Mouse (Mus musculus): ENCODE measurements around the gene Ptpn6. TPM values are rescaled to one million over a fixed set of nuclear protein-coding genes. Genes with fewer than 3 reads are reported as not detected.

Ptpn6 gene
- polyA plus RNA-seq, 1 experiment from 2014 or later = 20.1 TPM

DNA sequence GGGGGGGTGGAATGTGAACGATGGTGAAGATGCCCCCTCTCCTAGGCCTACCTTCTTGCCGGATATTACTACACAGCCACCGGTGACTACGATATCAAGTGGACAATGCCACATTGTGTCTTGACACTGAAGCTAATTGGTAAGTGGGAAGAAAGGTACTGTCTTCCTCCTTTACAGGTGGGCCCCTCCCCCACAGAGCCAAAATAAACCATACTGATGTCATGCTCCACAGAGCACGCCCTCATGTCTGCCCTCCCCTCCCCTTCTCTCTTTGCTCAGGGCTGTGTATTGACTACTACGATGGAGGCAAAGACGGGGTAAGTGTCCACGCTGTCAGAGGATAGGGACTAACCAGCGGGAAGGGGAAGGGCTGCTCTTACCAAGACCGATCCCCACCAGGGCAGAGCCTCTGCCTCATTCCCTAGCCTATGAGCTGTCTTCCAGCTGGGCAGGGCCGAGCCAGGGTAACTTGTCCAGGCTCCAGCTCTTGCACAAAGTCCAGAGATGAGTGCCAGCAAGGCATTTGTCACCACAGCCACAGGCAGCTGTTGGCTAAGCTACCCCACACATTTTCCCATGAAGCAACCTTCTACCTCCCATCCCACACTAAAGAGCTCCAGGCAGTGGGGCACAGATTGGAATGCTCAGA is 38.4 kb downstream of the Ptpn6 start:
- no peak overlapping the region for H3K4me2 ChIP-seq (ENCODE audit: low read depth, low read length)
- WGBS = 75% methylated on average over 11 of the region's 11 CpGs
- H3K9me3 ChIP-seq (replicated peaks; ENCODE audit: control insufficient read depth, low read length) = no peaks in the 10 kb centered on the region
- no peak overlapping the region for H3K4me3 ChIP-seq (replicated peaks; ENCODE audit: low read length)
- no peaks in the 10 kb centered on the region for H3K27me3 ChIP-seq (ENCODE audit: control insufficient read depth, insufficient read depth, low read length)
- ATAC-seq (ENCODE audit: insufficient read depth, low FRiP score) = peak; percentile 44; the same call in 1 of the 2 replicates
- peaks cover 14% of the 10 kb centered on the region for H3K36me3 ChIP-seq (ENCODE audit: control insufficient read depth, insufficient read depth, low read length)
- no peaks in the 10 kb centered on the region for H3K4me1 ChIP-seq (ENCODE audit: control insufficient read depth, insufficient read depth, low read length)
- H3K9ac ChIP-seq (ENCODE audit: low read length) = no peak overlapping the region
- H3K27ac ChIP-seq (ENCODE audit: low read length) = no peak overlapping the region

DNA sequence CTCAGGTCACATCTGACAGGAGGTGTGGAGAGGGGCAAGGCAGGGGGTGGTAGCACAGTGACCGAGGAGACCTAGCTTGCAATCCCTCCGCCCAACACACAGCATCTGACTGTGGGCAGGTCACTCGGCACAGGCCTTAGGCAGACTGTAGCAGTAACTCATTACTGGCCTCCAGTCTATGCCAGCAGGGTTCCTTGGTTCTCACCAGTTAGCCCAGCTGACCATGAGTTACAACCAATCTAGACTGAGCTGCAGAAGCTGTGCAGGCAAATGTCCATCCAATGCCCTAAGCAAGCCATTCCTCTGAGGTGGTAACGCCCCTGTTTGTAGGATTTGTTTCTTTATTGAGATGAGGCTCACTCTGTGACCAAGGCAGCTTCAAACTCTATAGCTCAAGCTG is 39.1 kb downstream of the Ptpn6 start:
- Histone ChIP-seq H3K9ac (ENCODE audit: low read length) (no peak overlapping the region), H3K4me3 (replicated peaks; ENCODE audit: low read length) (no peak overlapping the region), H3K27ac (ENCODE audit: low read length) (no peak overlapping the region), H3K36me3 (ENCODE audit: control insufficient read depth, insufficient read depth, low read length) (peaks cover 6% of the 10 kb centered on the region; the same call in 1 of the 2 replicates), H3K9me3 (replicated peaks; ENCODE audit: control insufficient read depth, low read length) (no peaks in the 10 kb centered on the region), H3K4me2 (ENCODE audit: low read depth, low read length) (no peak overlapping the region), H3K27me3 (ENCODE audit: control insufficient read depth, insufficient read depth, low read length) (no peaks in the 10 kb centered on the region), H3K4me1 (ENCODE audit: control insufficient read depth, insufficient read depth, low read length) (peaks cover 5% of the 10 kb centered on the region)
- ATAC-seq (ENCODE audit: insufficient read depth, low FRiP score) = no peak
- WGBS = 87% methylated on average over 4 of the region's 4 CpGs

DNA sequence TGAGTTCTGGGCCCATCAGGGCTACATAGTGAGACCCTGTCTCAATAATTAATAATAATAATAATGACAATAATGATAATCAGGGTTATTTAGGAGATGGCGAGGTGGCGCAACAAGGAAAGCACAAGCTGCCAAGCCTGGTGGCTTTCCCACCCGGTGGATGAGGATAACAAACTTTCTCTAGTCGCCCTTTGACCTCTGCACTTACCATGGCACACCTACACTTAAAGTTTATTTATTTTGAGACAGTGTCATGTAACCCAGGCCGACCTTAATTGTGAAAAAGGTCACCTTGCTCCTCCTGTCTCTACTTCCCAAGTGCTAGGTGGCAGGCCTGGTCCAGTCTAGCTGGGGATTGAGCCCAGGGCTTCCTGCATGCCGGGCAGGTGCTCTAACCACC is 39.8 kb downstream of the Ptpn6 start:
- no peak overlapping the region for H3K9ac ChIP-seq (ENCODE audit: low read length)
- H3K4me2 ChIP-seq (ENCODE audit: low read depth, low read length) = no peak overlapping the region
- H3K36me3 ChIP-seq (ENCODE audit: control insufficient read depth, insufficient read depth, low read length) = peaks cover 6% of the 10 kb centered on the region; the same call in 1 of the 2 replicates
- no peak for ATAC-seq (ENCODE audit: insufficient read depth, low FRiP score)
- H3K9me3 ChIP-seq (replicated peaks; ENCODE audit: control insufficient read depth, low read length) = no peaks in the 10 kb centered on the region
- peaks cover 11% of the 10 kb centered on the region for H3K4me1 ChIP-seq (ENCODE audit: control insufficient read depth, insufficient read depth, low read length)
- no peak overlapping the region for H3K4me3 ChIP-seq (replicated peaks; ENCODE audit: low read length)
- no peak overlapping the region for H3K27ac ChIP-seq (ENCODE audit: low read length)
- 68% methylated on average over 6 of the region's 6 CpGs for WGBS
- no peaks in the 10 kb centered on the region for H3K27me3 ChIP-seq (ENCODE audit: control insufficient read depth, insufficient read depth, low read length)

DNA sequence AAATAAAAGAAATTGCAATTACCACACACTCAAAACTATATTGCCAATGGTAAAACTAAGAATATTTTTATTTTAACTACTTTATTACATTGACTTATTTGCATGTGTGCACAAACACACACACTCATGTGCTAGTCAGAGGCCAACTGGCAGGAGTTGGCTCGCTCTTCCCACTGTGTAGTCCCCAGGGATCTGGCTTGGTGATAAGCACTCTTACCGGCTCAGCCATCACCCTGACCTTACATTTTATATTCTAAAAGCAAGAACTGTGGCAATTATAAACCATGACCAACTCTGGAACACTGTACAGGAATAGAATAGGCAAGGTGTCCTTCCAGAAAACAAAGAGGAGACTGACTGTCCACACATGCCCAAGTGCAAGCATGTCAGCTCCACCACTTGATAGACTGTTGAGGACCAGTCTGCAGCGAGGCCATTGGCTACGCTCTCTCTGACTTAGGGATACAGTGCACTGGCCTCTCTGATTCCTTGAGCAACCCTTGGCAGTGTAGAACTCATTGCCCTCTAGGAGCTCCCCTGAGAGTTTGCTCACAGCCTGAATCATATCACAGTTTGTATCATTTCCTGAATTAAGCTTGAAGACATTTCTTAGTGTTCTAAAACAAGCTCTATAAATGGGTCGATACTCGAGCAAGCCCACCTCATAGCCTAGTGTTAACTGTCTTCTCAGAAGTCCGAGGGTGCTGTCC is 41.9 kb downstream of the Ptpn6 start:
- Histone ChIP-seq H3K36me3 (ENCODE audit: control insufficient read depth, insufficient read depth, low read length) (no peaks in the 10 kb centered on the region), H3K4me1 (ENCODE audit: control insufficient read depth, insufficient read depth, low read length) (peaks cover 21% of the 10 kb centered on the region), H3K9ac (ENCODE audit: low read length) (no peak overlapping the region), H3K27ac (ENCODE audit: low read length) (no peak overlapping the region), H3K4me2 (ENCODE audit: low read depth, low read length) (no peak overlapping the region), H3K9me3 (replicated peaks; ENCODE audit: control insufficient read depth, low read length) (no peaks in the 10 kb centered on the region), H3K27me3 (ENCODE audit: control insufficient read depth, insufficient read depth, low read length) (no peaks in the 10 kb centered on the region), H3K4me3 (replicated peaks; ENCODE audit: low read length) (no peak overlapping the region)
- ATAC-seq (ENCODE audit: insufficient read depth, low FRiP score) = no peak
- 87% methylated on average over 7 of the region's 7 CpGs for WGBS

DNA sequence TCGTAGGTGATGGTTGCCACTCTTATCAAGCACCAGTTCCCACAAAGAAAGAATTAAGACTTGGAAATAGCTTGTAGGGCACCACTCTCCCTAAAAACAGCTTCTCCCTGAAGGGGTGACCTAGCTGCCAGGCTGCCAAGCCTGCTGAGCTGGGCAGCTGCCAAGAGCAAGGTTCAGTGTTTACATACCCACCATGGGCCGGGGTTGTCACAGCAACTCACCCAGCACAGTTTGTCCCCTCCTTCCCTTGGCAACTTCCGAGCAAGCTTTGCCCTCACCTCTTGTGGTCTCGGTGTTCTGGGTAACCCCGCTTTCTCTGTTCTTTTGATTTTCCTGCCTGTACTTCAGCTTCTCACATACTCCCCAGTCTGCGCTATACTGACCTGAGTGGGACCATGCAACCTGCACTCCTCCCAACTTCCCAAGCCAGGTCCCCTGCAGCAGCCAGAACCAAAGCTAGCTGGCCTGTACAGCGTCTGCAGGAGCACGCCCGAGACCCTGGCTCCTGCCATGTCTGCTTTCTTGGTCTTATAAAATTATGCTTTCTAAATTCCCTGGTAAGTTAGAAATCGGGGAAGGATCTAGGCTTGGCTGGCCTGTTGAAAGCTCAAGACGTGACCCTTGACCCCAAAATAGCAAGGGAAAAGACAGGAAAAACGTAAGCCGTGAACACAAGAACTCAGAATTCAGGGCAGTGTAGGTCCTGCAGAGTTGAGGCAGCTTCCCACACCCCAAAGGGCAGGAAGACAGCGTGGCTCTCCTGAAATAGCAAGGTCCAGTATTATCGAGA is 44.2 kb downstream of the Ptpn6 start:
- no peak overlapping the region for H3K4me2 ChIP-seq (ENCODE audit: low read depth, low read length)
- H3K27ac ChIP-seq (ENCODE audit: low read length) = peak overlapping the region; percentile 76
- ATAC-seq (ENCODE audit: insufficient read depth, low FRiP score) = peak; percentile 81
- WGBS = 71% methylated on average over 15 of the region's 15 CpGs
- H3K4me3 ChIP-seq (replicated peaks; ENCODE audit: low read length) = no peak overlapping the region
- peak overlapping the region; percentile 46; the same call in 1 of the 2 replicates for H3K9ac ChIP-seq (ENCODE audit: low read length)
- no peaks in the 10 kb centered on the region for H3K36me3 ChIP-seq (ENCODE audit: control insufficient read depth, insufficient read depth, low read length)
- H3K4me1 ChIP-seq (ENCODE audit: control insufficient read depth, insufficient read depth, low read length) = peaks cover 21% of the 10 kb centered on the region
- H3K9me3 ChIP-seq (replicated peaks; ENCODE audit: control insufficient read depth, low read length) = no peaks in the 10 kb centered on the region
- H3K27me3 ChIP-seq (ENCODE audit: control insufficient read depth, insufficient read depth, low read length) = no peaks in the 10 kb centered on the region

DNA sequence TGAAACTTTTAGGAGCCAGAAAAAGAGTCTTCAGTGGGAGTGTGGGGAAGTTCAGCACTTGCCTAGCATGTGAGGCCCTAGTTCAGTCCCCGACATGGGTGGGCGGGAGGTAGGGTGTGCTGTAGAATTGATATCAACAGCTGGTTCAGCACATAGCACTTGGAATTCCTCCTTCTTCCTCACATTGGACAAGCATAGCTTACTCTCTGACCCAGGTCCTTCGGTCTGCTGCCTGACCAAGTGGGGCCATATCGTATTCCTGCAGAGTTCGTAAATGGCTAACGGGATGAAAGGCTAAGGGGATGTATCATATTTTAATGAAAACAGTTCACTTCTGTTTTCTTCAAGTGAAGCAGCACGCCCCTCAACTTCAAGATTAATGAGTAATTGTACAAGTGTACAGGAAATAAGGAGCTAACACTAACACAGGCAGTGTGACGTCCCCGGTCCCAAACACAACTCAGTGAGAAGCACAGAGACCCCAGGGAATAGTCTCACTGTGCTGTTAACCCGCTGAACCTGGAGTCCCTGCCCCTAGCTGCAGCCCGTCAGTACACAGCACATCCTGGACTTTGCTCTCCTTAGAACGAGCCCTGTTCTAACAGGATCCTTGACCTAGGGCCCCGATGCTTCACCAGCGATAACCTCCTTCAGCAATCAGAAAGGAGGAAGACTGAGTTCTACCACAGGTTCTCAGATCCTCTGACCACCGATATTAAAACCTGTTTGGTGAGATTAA is 45.1 kb downstream of the Ptpn6 start:
- Histone ChIP-seq H3K4me2 (ENCODE audit: low read depth, low read length) (no peak overlapping the region), H3K4me1 (ENCODE audit: control insufficient read depth, insufficient read depth, low read length) (peaks cover 21% of the 10 kb centered on the region), H3K4me3 (replicated peaks; ENCODE audit: low read length) (no peak overlapping the region), H3K9me3 (replicated peaks; ENCODE audit: control insufficient read depth, low read length) (no peaks in the 10 kb centered on the region), H3K36me3 (ENCODE audit: control insufficient read depth, insufficient read depth, low read length) (no peaks in the 10 kb centered on the region), H3K27ac (ENCODE audit: low read length) (peak overlapping the region; percentile 76), H3K27me3 (ENCODE audit: control insufficient read depth, insufficient read depth, low read length) (no peaks in the 10 kb centered on the region), H3K9ac (ENCODE audit: low read length) (no peak overlapping the region)
- WGBS = 51% methylated on average over 15 of the region's 15 CpGs
- ATAC-seq (ENCODE audit: insufficient read depth, low FRiP score) = no peak

DNA sequence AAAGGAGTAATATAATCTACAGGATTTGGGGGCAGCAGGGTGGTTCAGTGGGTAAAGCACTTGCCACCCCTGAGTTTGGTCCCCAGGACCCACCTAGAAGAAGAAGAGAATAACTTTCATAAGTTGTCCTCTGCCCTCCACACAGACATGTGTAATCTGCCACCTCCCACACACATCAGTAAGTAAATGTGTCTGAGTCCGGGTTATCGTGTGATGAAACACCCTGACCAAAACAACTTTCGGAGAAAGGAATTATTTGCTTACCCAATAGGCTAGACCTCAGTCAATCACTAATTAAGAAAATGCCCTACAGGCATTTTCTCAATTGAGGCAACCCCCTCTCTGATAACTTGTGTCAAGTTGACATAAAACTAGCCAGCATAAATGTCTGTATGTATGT is 48.0 kb downstream of the Ptpn6 start:
- no peaks in the 10 kb centered on the region for H3K27me3 ChIP-seq (ENCODE audit: control insufficient read depth, insufficient read depth, low read length)
- H3K4me1 ChIP-seq (ENCODE audit: control insufficient read depth, insufficient read depth, low read length) = peaks cover 21% of the 10 kb centered on the region
- H3K4me3 ChIP-seq (replicated peaks; ENCODE audit: low read length) = no peak overlapping the region
- H3K9me3 ChIP-seq (replicated peaks; ENCODE audit: control insufficient read depth, low read length) = no peaks in the 10 kb centered on the region
- H3K4me2 ChIP-seq (ENCODE audit: low read depth, low read length) = no peak overlapping the region
- H3K9ac ChIP-seq (ENCODE audit: low read length) = no peak overlapping the region
- H3K27ac ChIP-seq (ENCODE audit: low read length) = no peak overlapping the region
- 89% methylated on average over 3 of the region's 3 CpGs for WGBS
- no peak for ATAC-seq (ENCODE audit: insufficient read depth, low FRiP score)
- H3K36me3 ChIP-seq (ENCODE audit: control insufficient read depth, insufficient read depth, low read length) = no peaks in the 10 kb centered on the region

DNA sequence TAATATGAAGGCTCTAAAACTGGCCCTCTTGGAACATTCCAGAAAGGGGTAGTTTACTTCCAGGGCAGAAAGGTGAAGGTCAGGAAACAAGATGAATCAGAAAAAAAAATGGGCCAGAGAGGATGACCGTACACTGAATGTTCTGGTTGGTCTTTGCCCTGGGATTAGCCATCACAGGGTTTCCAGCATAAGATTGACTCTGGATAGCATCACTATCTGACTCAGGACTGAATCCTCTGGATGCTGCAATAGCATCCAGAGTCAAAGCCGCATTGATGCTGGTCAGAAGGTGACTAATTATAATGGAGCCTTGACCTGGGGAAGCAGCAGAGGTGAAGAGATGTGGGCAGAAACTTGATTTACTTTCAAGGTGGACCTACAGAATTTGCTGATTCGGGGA is 49.5 kb downstream of the Ptpn6 start:
- H3K27ac ChIP-seq (ENCODE audit: low read length) = no peak overlapping the region
- no peak overlapping the region for H3K9ac ChIP-seq (ENCODE audit: low read length)
- peaks cover 15% of the 10 kb centered on the region for H3K4me1 ChIP-seq (ENCODE audit: control insufficient read depth, insufficient read depth, low read length)
- no peak for ATAC-seq (ENCODE audit: insufficient read depth, low FRiP score)
- no peak overlapping the region for H3K4me2 ChIP-seq (ENCODE audit: low read depth, low read length)
- H3K4me3 ChIP-seq (replicated peaks; ENCODE audit: low read length) = no peak overlapping the region
- H3K9me3 ChIP-seq (replicated peaks; ENCODE audit: control insufficient read depth, low read length) = no peaks in the 10 kb centered on the region
- H3K36me3 ChIP-seq (ENCODE audit: control insufficient read depth, insufficient read depth, low read length) = no peaks in the 10 kb centered on the region
- no peaks in the 10 kb centered on the region for H3K27me3 ChIP-seq (ENCODE audit: control insufficient read depth, insufficient read depth, low read length)
- WGBS = 87% methylated on average over 3 of the region's 3 CpGs
